Comparison of ENCODE assay signal across 16 mouse cellular contexts in genomic region chr5:126238071-126238470, GRCm38 (mm10).
DNase-seq lines count a peak whose midpoint lies in the region; ATAC-seq lines count a peak whose summit lies in the region.
"Had no signal": no experiment of that assay in that cellular context is flagged by ENCODE, and none has a peak within 500 bp of the region (broad histone marks: within the 10 kb centered on the region; RNA-seq: fewer than 3 reads in every experiment).

No protein-coding gene starts in this region.

- H3K36me3 ChIP-seq in limb, embryonic 10.5 days = no peaks in the 10 kb centered on the region

- no peak overlapping the region for H3K4me3 ChIP-seq in limb, embryonic 10.5 days
- H3K4me3 ChIP-seq: erythroblast, embryonic 14.5 days; myocyte had no signal

- H3K27me3 ChIP-seq in limb, embryonic 10.5 days (ENCODE audit: low read depth, poor library complexity, severe bottlenecking) = no peaks in the 10 kb centered on the region

- H3K4me1 ChIP-seq in limb, embryonic 10.5 days = no peaks in the 10 kb centered on the region

- H3K27ac ChIP-seq in limb, embryonic 10.5 days = no peak overlapping the region
- H3K27ac ChIP-seq: stomach, postnatal 0 days had no signal

- DNase-seq in cerebellum, postnatal 10 days = peak; percentile 76 to 80
- peak; percentile 54 for DNase-seq in right cerebral cortex, adult 18-20 months
- no peak for DNase-seq in right cerebral cortex, postnatal 36 days (ENCODE audit: low spot score in 2 of 2)
- DNase-seq in layer of hippocampus, postnatal 36 days = peak; percentile 70 to 78
- no peak for DNase-seq in neural tube, embryonic 10.5 days (ENCODE audit: extremely low spot score, low spot score)
- no peak for DNase-seq in thymus, postnatal 14 days
- no peak for DNase-seq in limb, embryonic 10.5 days (ENCODE audit: low spot score)
- DNase-seq: embryo, embryonic 11 days; gastrocnemius, postnatal 10 days; liver, postnatal 0 days; retina, postnatal 1 day had no signal

- ATAC-seq in cerebellum, adult (ENCODE audit: insufficient number of reproducible peaks, low FRiP score, low TSS enrichment) = no peak
- ATAC-seq: hindbrain, embryonic 16.5 days; liver, postnatal 0 days had no signal

- WGBS in limb, embryonic 10.5 days = 74% methylated on average over 3 of the region's 3 CpGs

- H3K9me3 ChIP-seq in limb, embryonic 10.5 days (replicated peaks) = no peaks in the 10 kb centered on the region

Comparison
In these comparisons a context has a peak if more than half of its experiments do, and no peak if none do; other contexts are left out.
1. DNase-seq: peak in cerebellum, postnatal 10 days (2 of 2), right cerebral cortex, adult 18-20 months (single experiment) and layer of hippocampus, postnatal 36 days (2 of 2); none in right cerebral cortex, postnatal 36 days (0 of 2), neural tube, embryonic 10.5 days (single experiment), thymus, postnatal 14 days (single experiment) and limb, embryonic 10.5 days (single experiment).